Mouse (Mus musculus) embryonic facial prominence, embryonic 13.5 days (tissue): ENCODE results near the gene Itgb6. TPM values are rescaled to one million over a fixed set of nuclear protein-coding genes. Genes with fewer than 3 reads are reported as not detected.

Experiments used
- ATAC-seq: fragments of 200-750 bp; cut with Nextera tagmentation; 2 replicates; pipeline ENCODE4 v1.8.0; 2017; ENCODE audit warnings: low read depth; ENCODE audit not compliant: insufficient number of reproducible peaks, insufficient read depth, low FRiP score, low TSS enrichment
- H3K27ac ChIP-seq: fragments of 300-500 bp; sonication (generic); 2 replicates; pipeline ENCODE4 v1.5.1; 2015; ENCODE audit warnings: moderate library complexity, mild to moderate bottlenecking, inconsistent platforms
- H3K27me3 ChIP-seq: fragments of 300-500 bp; sonication (generic); 2 replicates; pipeline ENCODE4 v1.6.1; 2015; ENCODE audit warnings: mild to moderate bottlenecking, inconsistent platforms
- H3K36me3 ChIP-seq: fragments of 300-500 bp; sonication (generic); 2 replicates; pipeline ENCODE4 v1.6.1; 2015; ENCODE audit warnings: mild to moderate bottlenecking, inconsistent platforms
- H3K4me1 ChIP-seq: fragments of 300-500 bp; sonication (generic); 2 replicates; pipeline ENCODE4 v1.6.1; 2015; ENCODE audit warnings: inconsistent platforms
- H3K4me2 ChIP-seq: fragments of 300-500 bp; sonication (generic); 2 replicates; pipeline ENCODE4 v1.6.1; 2015; ENCODE audit warnings: moderate library complexity, mild to moderate bottlenecking, inconsistent platforms
- H3K4me3 ChIP-seq: fragments of 300-500 bp; sonication (generic); 2 replicates; pipeline ENCODE4 v1.5.1; 2015; ENCODE audit warnings: mild to moderate bottlenecking, inconsistent platforms
- H3K9ac ChIP-seq: fragments of 300-500 bp; sonication (generic); 2 replicates; pipeline ENCODE4 v1.6.1; 2015; ENCODE audit warnings: mild to moderate bottlenecking, inconsistent platforms
- H3K9me3 ChIP-seq: fragments of 300-500 bp; sonication (generic); 2 replicates; pipeline ENCODE4 v1.6.1; 2016; ENCODE audit warnings: inconsistent platforms
- WGBS: fragments of 180-500 bp; shearing (Covaris S2); methylation state at CpG from one replicate; pipeline ENCODE4 v1.1.7; 2015; ENCODE audit warnings: mixed read lengths; 5-methylcytosine and 5-hydroxymethylcytosine counted together
- polyA plus RNA-seq: library from polyadenylated mRNA; unstranded; fragments of >200 nt; fragmentation: Nextera tagmentation; extraction: Ambion mirVana; gene quantifications from 2 replicates; pipeline ENCODE4 v1.2.1, GENCODE M21; 2015

The Itgb6 gene
- polyA plus RNA-seq, 1 experiment from 2014 or later = 2.1 TPM

DNA sequence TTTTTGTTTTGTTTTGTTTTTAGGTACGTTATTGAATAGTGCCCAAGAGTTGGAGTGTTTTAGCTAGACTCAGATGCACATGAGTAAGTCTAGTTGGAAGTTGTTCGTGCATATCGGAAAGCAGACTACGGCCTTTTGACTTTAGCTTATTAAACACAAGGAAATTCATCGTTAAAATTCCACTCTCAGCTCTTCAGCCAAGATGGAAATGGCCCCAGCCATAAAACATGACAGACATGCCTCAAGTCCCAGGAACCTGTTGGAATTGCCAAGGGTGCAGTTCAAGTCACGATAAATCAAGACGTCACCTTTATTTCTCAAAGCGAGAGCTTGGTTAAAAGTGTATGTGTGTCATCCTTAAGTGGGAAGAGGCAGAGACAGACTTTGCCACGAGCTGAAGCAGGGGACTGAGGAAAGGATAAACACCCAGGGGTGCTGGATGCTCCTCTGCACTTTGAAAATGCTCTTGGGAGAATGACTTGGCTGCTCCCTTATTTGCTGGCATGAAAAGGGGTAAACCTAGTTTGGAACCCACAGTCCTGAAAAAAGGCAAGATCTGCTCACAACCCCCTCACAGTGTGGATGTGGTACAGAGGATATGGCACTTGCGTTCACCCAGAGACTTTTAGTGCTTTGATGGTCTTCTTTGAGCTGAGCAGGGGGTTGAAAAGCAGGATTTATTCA is 6.6 kb upstream of the Itgb6 start:
- no peak for ATAC-seq
- no peak overlapping the region for H3K9ac ChIP-seq
- H3K27ac ChIP-seq = no peak overlapping the region
- no peaks in the 10 kb centered on the region for H3K27me3 ChIP-seq
- no peak overlapping the region for H3K4me3 ChIP-seq
- H3K4me1 ChIP-seq = peaks cover 11% of the 10 kb centered on the region
- WGBS = 72% methylated on average over 10 of the region's 10 CpGs
- no peaks in the 10 kb centered on the region for H3K36me3 ChIP-seq
- no peaks in the 10 kb centered on the region for H3K9me3 ChIP-seq
- no peak overlapping the region for H3K4me2 ChIP-seq

DNA sequence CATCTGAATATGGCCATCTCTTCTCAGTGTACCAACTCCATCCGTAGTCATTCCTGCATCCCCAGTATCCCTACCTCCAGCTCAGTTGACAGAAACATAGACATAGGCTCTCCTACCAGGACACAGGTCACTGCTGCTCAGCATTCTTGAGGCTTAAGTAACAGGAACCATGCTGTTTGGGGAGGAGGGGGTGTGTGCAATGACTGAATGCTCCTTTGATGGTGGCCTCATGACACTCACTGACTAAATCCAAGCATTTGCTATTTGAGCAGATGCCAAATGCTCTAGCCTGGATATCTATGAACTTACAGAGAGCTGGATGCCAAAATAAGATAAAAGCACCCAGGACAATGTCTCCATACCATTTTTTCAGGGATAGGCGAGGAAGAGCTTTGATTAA is 2.2 kb upstream of the Itgb6 start:
- no peaks in the 10 kb centered on the region for H3K27me3 ChIP-seq
- peaks cover 5% of the 10 kb centered on the region; the same call in 1 of the 2 replicates for H3K4me1 ChIP-seq
- no peak overlapping the region for H3K4me3 ChIP-seq
- H3K9ac ChIP-seq = no peak overlapping the region
- 83% methylated on average over 2 of the region's 2 CpGs for WGBS
- no peaks in the 10 kb centered on the region for H3K9me3 ChIP-seq
- H3K4me2 ChIP-seq = no peak overlapping the region
- no peaks in the 10 kb centered on the region for H3K36me3 ChIP-seq
- H3K27ac ChIP-seq = no peak overlapping the region
- ATAC-seq = no peak

DNA sequence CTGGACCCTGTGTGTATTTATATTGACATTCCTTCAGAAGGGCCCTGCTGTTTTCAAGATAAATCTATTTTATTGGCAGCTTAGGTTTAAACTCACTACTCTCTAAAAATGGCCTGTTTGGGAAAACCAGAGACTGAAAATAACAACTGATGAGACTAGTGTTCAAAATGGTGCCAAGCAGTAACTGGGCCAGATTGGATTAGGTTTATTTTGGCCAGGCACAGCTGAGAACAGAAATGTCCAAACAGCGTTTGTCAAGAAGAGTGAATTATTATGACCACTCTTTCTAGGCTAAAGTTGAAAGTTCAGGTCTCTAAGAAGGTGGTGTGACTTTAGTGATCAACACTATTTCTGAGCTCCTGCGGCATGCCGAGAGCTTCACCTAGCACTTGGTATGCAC is 524 bp upstream of the Itgb6 start:
- Histone ChIP-seq H3K36me3 (no peaks in the 10 kb centered on the region), H3K4me1 (no peaks in the 10 kb centered on the region), H3K9me3 (no peaks in the 10 kb centered on the region), H3K9ac (no peak overlapping the region), H3K27me3 (no peaks in the 10 kb centered on the region), H3K4me2 (no peak overlapping the region), H3K27ac (no peak overlapping the region), H3K4me3 (no peak overlapping the region)
- WGBS = 91% methylated on average over 3 of the region's 3 CpGs
- ATAC-seq = no peak

DNA sequence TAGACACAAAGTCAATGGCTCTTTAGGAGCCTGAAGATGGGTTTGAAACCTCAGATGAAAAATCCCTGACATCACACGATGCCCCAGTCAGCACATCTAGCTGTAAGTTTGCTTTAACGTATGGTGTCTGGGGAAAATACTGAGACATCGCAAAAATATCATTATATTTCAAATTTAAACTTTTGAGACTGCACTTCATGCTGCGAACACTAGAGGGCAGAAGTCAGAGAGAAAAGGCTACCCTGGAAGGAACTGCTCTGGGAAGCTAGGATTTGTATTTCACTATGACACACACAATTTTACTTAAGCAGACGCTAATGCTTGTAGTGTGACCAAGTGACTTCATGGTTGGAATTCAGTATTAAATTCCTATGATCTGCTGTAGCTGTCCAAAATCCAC is 1.5 kb downstream of the Itgb6 start:
- Histone ChIP-seq H3K9me3 (no peaks in the 10 kb centered on the region), H3K4me1 (peaks cover 10% of the 10 kb centered on the region), H3K4me3 (no peak overlapping the region), H3K4me2 (no peak overlapping the region), H3K27ac (no peak overlapping the region), H3K36me3 (no peaks in the 10 kb centered on the region), H3K9ac (no peak overlapping the region), H3K27me3 (no peaks in the 10 kb centered on the region)
- 17% methylated on average over 5 of the region's 5 CpGs for WGBS
- no peak for ATAC-seq

DNA sequence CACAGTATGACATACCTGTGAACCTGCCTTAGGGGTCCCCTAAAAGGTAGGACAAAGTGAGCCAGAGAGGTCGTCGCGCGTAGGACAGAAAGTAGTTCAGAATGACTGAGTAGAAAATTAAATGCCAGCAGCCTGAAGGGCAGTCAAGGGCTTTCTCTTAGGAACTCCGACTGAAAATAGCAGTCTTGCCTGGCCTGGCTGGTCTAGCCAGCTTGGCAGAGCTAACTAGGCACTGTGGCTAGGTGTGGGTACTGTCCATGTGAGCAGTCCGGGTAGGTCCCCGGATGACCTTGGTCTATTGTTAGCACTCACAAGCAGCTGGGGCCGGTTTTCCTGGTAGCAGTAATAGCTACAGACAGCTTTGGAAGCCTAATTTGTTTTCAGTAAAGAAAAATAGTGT is 2.2 kb downstream of the Itgb6 start:
- H3K27me3 ChIP-seq = no peaks in the 10 kb centered on the region
- 68% methylated on average over 8 of the region's 8 CpGs for WGBS
- H3K36me3 ChIP-seq = no peaks in the 10 kb centered on the region
- H3K4me3 ChIP-seq = no peak overlapping the region
- H3K4me2 ChIP-seq = no peak overlapping the region
- no peak overlapping the region for H3K27ac ChIP-seq
- no peaks in the 10 kb centered on the region for H3K9me3 ChIP-seq
- no peak for ATAC-seq
- H3K9ac ChIP-seq = no peak overlapping the region
- H3K4me1 ChIP-seq = peaks cover 17% of the 10 kb centered on the region

DNA sequence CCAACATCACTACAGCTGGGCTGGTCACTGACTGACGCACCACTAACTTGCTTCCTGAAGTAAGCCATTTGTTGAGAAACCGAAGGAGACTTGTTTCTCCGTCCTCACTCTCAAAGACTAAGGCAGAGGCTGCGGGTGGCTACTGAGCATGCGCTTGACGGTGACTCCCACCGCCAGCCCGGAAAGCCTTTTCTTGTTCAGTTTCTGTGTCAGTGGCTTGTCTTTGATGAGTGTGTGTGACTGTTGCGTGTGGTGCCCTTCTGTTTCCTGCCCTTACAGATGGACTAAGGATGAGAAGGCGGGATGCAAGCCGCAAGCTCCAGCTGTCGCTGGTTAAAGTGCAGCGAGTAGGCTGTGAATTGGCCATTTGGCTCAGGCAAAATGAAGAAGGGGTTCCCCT is 5.1 kb downstream of the Itgb6 start:
- no peaks in the 10 kb centered on the region for H3K9me3 ChIP-seq
- H3K9ac ChIP-seq = no peak overlapping the region
- no peaks in the 10 kb centered on the region for H3K27me3 ChIP-seq
- H3K4me3 ChIP-seq = no peak overlapping the region
- peak overlapping the region; percentile 36 for H3K4me2 ChIP-seq
- no peak overlapping the region for H3K27ac ChIP-seq
- 70% methylated on average over 13 of the region's 13 CpGs for WGBS
- H3K36me3 ChIP-seq = no peaks in the 10 kb centered on the region
- no peak for ATAC-seq
- peaks cover 34% of the 10 kb centered on the region for H3K4me1 ChIP-seq

DNA sequence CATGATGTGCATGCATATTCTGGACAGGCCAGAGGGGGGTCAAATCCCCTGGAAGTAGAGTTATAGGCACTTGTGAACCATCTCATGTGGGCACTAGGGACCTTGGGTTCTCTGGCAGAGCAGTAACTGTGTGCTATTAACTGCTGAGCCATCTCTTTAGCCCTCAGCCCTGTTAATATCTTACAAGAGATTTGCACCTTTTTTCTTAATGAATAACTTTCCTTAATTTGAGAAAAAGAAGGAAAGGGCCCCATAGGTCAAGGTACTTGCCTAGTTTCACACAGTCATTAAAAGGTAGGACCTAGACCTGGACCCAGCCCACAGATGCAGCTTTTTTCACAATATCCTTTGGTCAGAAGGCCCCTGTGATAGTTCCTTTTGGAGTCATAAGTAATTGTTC is 5.9 kb downstream of the Itgb6 start:
- Histone ChIP-seq H3K4me3 (no peak overlapping the region), H3K27ac (no peak overlapping the region), H3K4me1 (peaks cover 34% of the 10 kb centered on the region), H3K36me3 (no peaks in the 10 kb centered on the region), H3K9ac (no peak overlapping the region), H3K9me3 (no peaks in the 10 kb centered on the region), H3K4me2 (no peak overlapping the region), H3K27me3 (no peaks in the 10 kb centered on the region)
- ATAC-seq = no peak

DNA sequence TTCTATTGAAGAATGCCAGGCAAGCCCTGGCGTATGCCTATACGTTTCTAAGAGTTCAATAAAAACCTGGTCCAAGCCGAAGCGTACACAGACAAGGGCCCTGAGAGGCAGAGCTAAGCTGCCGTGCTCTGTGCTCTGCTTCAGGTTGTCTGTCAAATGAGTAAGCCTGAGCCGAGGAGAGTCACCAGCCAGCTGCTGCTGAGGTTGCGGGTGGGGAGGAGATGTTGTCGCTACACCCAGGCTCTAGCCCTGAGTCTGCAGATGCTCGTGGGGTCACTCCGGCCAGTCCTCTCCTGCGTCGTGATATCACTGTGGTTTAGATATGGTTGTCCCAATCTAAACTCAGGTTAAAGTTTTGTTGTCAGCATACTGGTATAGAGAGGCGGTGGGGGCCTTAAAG is 6.7 kb downstream of the Itgb6 start:
- Histone ChIP-seq H3K4me3 (no peak overlapping the region), H3K4me1 (peaks cover 38% of the 10 kb centered on the region), H3K4me2 (no peak overlapping the region), H3K27ac (no peak overlapping the region), H3K27me3 (no peaks in the 10 kb centered on the region), H3K36me3 (no peaks in the 10 kb centered on the region), H3K9ac (no peak overlapping the region), H3K9me3 (no peaks in the 10 kb centered on the region)
- ATAC-seq = no peak
- WGBS = 70% methylated on average over 13 of the region's 13 CpGs

DNA sequence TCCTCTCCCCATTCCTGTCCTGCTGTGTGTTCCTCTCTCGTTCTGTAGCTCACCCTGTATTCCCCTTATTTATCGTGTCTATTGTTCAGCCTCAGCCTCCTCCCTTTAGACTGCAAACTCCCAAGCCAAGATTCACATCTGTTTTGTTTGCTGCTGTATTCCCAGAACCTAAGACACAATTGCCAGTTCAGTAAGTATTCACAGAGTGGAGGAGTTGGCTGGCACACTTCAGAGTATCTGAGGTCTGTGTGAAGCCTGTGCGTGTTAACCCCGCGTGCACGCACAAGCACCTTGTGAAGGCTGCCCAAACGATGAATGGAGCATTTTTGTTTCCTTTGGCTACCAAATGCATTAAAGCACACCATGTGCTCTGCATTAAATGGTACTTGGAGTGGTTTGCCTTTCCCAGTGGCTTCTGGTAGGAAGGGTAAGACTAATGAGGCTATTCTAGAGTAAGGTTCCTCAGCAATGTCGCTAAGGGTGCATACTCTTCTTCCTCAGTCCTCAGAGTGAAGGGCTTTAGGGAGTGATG is 7.4 kb downstream of the Itgb6 start:
- Histone ChIP-seq H3K9ac (no peak overlapping the region), H3K27ac (0 out of 2 replicates have a peak overlapping the region, but pooled peaks have one; percentile 22)

DNA sequence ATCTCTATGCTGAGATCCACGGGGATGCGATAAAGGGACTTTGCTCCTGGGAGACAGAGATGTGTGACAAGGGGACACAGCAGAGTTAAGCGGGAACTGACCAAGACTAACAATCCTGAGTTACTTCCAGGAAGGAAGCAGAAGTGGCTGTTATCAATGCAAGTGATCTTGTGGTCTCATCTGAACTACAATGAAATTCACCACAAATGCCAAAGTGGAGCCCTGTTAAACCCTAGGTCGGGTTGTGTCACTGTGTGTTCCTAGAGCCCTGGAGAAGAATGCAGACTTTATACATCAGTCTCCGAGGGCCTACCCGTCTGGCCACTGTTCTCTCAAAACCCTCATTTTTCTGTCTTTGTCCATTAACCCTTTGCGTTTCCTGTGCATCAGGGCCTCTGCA is 8.0 kb downstream of the Itgb6 start:
- 39% methylated on average over 7 of the region's 7 CpGs for WGBS
- Histone ChIP-seq H3K36me3 (no peaks in the 10 kb centered on the region), H3K9me3 (no peaks in the 10 kb centered on the region), H3K4me1 (peaks cover 38% of the 10 kb centered on the region), H3K4me2 (no peak overlapping the region), H3K4me3 (no peak overlapping the region), H3K27ac (0 out of 2 replicates have a peak overlapping the region, but pooled peaks have one; percentile 22), H3K9ac (no peak overlapping the region), H3K27me3 (no peaks in the 10 kb centered on the region)
- ATAC-seq = no peak

More for the DNA sequence above, 7.4 kb downstream of the Itgb6 start:
- no peak for ATAC-seq
- H3K4me1 ChIP-seq = peaks cover 38% of the 10 kb centered on the region
- 37% methylated on average over 8 of the region's 8 CpGs for WGBS
- H3K4me2 ChIP-seq = no peak overlapping the region; the same call in 1 of the 2 replicates
- H3K36me3 ChIP-seq = no peaks in the 10 kb centered on the region
- H3K9me3 ChIP-seq = no peaks in the 10 kb centered on the region
- H3K4me3 ChIP-seq = no peak overlapping the region
- H3K27me3 ChIP-seq = no peaks in the 10 kb centered on the region

DNA sequence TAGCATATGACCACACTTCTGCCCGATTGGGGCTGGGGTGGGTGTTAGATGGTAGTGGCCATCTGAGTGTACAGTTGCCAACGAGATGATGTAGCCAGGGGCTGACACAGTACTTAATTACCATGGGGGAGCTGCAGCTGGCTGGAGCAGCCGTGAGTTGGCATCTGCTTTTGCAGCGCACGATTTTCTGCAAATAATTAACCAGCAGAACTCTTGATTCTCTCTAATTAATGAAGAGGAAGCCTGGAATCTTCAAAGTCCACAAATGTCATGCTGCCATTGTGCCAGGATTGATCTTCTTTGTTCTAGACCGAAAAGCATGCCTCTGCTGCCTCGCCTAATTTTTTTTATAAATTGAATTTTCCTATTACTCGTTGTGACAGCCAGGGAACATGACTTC is 8.6 kb downstream of the Itgb6 start:
- 19% methylated on average over 8 of the region's 8 CpGs for WGBS
- Histone ChIP-seq H3K4me1 (peaks cover 38% of the 10 kb centered on the region), H3K4me3 (no peak overlapping the region)

DNA sequence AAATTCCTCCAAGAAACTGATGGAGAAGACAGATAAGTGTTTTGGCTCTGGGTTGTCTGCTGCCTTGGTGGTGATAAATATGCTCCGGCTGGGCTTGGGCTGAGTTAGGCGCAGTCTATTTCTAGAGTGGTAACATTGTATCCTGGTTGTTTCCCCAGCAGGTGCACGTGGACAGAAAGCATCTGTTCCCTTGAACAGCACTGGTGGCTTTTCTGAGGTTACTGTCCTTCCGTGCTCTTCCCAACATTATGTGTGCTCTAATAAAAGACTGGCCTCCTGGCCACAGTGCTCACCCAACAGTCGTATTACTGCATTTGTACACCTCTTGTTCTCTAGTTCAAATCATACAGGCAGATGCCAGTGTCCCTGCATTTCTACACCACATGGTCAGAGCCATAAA is 9.6 kb downstream of the Itgb6 start:
- H3K9ac ChIP-seq = no peak overlapping the region
- no peaks in the 10 kb centered on the region for H3K36me3 ChIP-seq
- H3K4me1 ChIP-seq = peaks cover 38% of the 10 kb centered on the region
- 75% methylated on average over 5 of the region's 5 CpGs for WGBS
- no peak overlapping the region for H3K4me2 ChIP-seq
- no peaks in the 10 kb centered on the region for H3K9me3 ChIP-seq
- ATAC-seq = no peak
- H3K27ac ChIP-seq = no peak overlapping the region
- no peak overlapping the region for H3K4me3 ChIP-seq
- H3K27me3 ChIP-seq = no peaks in the 10 kb centered on the region

More for the DNA sequence above, 8.6 kb downstream of the Itgb6 start:
- Histone ChIP-seq H3K27ac (no peak overlapping the region), H3K36me3 (no peaks in the 10 kb centered on the region), H3K4me2 (no peak overlapping the region), H3K9me3 (no peaks in the 10 kb centered on the region), H3K9ac (no peak overlapping the region), H3K27me3 (no peaks in the 10 kb centered on the region)
- no peak for ATAC-seq
